Mouse (Mus musculus): ENCODE data around the gene Diaph2. TPM values are rescaled to one million over a fixed set of nuclear protein-coding genes. Genes with fewer than 3 reads are reported as not detected.
"Not testable (repeated sequence)": the region's sequence is repeated elsewhere in the genome, so short reads cannot be mapped to it uniquely, and the experiment has no call there.

The Diaph2 gene
- total RNA-seq, 1 experiment from 2014 or later: 6.9 TPM

DNA sequence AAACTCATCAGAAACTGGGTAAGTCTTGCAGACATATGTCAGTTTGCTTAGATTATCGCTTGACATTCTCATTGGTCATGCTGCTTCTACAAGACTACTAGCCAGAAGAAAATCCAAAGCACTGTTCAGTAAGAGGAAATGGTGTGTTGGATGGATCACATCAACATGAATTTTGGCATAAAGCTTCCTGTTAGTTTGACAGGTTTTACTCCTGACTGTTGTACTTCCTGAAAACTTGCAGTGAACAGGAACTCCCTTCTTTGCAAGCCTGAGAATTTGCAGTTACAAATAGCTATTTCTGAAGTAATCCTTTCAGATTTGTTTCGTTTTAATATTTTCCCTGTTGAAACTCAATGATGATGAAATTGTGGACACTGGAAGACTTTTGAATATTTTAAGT lies 32.3 kb downstream of the Diaph2 start:
- peak; percentile 36 for ATAC-seq (replicated peaks; ENCODE audit: low read depth, poor library complexity, severe bottlenecking)

DNA sequence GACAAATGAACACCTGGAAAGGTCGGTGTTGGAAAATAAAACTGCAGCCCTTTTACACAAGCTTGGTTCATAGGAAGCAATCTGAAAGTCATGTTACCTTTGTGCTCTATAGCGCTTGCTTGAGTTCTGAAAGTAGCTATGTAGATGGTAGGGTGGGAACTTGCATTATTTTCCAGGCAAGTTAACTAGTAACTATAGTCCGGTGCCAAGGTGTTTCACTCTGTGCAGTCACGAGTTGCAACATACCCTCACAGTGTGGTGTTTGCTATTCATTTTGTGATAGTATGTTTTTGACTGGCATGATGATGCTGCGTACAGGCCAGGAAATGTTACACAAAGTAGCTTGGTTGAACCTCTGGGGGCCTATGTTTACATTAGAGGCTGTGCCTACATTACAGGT lies 34.5 kb downstream of the Diaph2 start:
- ATAC-seq (replicated peaks; ENCODE audit: low read depth, poor library complexity, severe bottlenecking): no peak

DNA sequence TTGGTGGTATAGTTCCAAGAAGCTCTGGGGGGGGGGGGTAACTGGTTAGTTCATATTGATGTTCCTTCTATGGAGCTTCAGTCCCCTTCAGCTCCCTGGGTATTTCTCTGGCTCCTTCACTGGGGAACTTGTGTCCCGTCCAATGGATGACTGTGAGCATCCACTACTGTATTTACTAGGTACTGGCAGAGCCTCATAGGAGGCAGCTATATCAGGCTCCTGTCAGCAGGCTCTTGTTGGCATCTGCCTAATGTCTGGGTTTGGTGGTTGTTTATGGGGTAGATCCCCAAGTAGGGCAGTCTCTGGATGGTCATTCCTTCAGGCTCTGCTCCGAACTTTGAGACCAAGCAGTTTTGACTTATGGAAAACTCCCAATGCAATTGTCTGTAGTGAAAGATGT lies 50.4 kb downstream of the Diaph2 start:
- ATAC-seq (replicated peaks; ENCODE audit: low read depth, poor library complexity, severe bottlenecking): not testable (repeated sequence)

DNA sequence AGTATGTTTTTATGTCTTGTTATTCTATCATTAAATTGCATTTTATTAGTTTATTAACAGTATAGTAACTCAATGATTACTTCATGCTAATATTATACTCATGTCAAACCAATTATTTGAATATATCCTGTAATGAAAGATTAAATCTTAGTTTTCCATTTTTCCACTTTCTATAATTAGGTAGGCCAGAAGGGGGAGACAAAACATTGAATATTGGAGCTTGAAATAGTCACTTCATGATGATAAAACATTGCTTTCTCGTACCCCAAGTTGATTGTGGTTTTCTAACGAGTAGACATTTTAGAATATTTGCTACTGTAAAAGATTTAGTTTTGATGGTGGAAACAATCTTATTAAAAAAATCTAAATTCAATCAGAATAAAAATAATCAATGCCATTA lies 82.4 kb downstream of the Diaph2 start:
- ATAC-seq (replicated peaks; ENCODE audit: low read depth, poor library complexity, severe bottlenecking): no peak

DNA sequence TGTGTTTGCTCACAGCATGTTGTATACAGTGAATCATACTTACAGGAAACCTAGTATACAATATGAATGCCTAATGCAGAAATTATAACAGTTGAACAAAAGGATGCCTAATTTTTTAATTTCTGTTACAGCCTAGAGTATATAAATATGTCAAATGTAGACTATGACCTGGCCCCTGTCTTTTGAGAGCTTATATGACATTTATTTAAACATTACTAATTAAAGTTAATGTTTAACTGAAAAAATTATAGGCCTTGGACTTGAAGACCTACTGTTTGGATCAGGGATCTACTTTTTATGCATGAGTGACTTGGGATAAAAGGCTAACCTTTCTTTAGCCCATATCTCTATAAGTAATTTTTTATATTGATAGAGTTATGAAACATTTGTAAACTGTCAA lies 84.3 kb downstream of the Diaph2 start:
- ATAC-seq (replicated peaks; ENCODE audit: low read depth, poor library complexity, severe bottlenecking): no peak

DNA sequence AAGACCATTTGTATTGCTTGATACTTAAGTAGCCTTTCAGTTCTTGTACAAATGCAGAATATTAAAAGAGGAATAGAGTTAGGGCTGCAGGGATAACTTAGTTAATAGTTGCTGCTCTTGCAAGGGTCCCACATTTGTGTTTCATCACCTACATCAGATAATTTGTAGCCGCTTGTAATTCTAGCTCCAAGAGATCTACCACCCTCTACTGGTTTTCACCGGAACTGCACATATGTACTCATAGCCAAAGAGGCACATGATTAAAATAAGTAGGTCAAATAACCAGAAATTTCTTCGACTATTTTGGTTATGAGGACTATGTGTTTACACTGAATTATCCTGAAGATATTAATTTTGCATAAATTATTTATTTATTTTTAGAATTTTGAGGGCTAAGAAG lies 134.9 kb downstream of the Diaph2 start:
- peak; percentile 63; the same call in 1 of the 2 replicates for ATAC-seq (replicated peaks; ENCODE audit: low read depth, poor library complexity, severe bottlenecking)

DNA sequence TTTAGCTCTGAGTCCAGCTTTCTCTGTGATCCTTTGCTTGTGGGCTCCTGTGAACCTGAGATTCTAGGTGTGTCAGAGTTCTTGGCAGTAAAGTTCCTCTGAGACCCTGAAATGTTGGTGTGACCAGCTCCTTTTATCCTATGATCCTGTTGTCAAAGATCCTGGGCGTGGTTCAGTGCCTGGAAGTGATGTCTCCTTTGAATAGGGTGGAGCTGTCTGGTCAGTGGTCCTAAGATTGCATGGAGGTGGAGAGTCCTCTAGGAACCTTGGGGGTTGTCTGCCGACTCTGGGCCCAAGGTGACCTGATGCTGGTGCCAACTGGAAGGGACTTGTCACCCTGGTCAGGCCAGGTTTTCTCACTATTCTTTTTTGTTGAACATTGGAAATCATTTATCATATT lies 176.3 kb downstream of the Diaph2 start:
- no peak for ATAC-seq (replicated peaks; ENCODE audit: low read depth, poor library complexity, severe bottlenecking)

DNA sequence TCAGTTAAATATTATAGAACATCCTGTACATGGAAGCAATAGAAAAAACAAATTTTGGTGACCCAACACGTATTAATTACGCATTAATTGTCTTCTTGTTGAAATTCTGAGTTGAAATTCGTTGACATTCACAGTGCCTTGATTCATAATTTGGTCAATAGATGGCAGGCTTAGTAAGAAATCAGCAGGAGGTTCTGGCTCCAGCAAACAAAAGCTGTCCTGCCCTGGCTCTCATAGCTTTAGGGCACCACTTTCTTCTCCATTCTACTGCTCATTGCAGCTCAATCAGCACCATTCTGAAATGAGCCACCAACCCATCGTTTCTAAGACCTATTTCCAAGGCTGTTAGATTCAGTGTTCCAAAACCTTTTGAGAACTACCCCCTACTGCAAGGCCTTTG lies 225.3 kb downstream of the Diaph2 start:
- no peak; the same call in 1 of the 2 replicates for ATAC-seq (replicated peaks; ENCODE audit: low read depth, poor library complexity, severe bottlenecking)

DNA sequence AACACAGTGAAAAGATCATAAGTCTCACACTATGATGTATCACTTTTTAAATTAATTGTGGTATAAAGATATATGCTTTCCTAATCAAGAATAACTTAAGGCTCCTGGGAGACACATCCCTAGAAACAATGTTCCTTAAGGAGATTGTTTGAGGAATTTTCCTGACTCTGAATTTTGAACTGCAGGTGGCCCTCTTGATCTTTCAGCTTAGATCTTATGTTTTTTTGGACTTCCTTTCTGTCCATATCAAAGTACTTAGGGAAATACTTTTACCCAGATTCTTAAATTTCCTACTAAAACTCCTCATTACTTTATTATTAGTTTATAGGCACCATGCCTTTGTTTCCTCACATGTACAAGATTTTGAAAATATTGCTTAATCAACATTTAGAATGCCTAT lies 258.7 kb downstream of the Diaph2 start:
- no peak for ATAC-seq (replicated peaks; ENCODE audit: low read depth, poor library complexity, severe bottlenecking)

DNA sequence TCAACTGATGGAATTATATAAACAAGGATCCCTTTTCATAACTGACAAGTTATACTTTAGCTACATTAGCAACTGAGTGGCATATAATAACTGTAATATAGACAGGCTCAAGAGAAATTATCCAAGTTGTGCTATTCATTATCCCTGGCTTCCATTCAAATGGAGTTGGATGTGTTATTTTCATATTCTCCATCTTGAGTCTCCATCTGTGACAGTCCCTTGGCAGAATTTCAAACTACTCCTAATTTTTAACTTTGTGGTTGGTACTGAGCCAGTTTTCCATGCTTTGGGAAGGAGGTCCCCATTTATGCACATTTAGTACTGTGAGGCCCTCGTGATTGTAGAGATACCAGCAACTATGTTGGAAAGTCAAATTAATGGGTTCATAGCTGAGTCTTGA lies 270.2 kb downstream of the Diaph2 start:
- ATAC-seq (replicated peaks; ENCODE audit: low read depth, poor library complexity, severe bottlenecking): no peak

DNA sequence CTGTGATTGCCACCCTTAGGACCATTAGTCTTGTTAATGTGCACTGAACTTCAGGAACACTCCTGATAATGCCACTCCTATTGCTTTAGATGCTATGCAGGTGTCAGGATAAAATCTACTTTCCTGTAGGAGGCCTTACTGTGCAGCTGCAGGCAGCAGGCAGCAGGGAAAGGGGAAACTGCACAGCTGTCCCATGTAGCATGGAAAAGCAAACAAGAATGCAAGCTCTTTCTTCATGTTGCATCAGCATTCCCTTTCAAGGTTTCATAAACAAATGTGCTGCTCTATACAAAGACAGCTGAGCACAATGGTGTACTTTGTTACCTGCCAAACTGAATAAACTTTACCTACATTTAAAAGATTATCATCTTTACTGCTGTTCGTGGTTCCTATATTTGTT lies 295.0 kb downstream of the Diaph2 start:
- no peak for ATAC-seq (replicated peaks; ENCODE audit: low read depth, poor library complexity, severe bottlenecking)

DNA sequence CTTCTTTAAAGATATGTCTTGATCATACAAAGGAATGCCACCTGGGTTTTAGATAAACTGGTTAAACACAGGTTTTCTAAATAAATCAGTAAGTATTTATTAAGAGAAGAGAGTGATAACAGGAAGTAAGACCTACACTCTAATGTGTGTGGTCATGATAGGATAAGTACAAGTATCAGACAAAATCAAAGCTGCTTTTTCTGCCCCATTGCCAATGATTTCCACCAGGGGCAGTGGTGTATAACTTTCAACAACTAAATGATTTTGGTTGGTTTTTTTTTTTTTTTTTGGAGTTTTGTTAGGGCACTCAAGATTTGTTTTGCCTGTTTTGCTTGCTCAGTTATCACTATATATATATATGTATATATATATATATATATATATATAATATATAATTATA lies 399.7 kb downstream of the Diaph2 start:
- ATAC-seq (replicated peaks; ENCODE audit: low read depth, poor library complexity, severe bottlenecking): no peak

DNA sequence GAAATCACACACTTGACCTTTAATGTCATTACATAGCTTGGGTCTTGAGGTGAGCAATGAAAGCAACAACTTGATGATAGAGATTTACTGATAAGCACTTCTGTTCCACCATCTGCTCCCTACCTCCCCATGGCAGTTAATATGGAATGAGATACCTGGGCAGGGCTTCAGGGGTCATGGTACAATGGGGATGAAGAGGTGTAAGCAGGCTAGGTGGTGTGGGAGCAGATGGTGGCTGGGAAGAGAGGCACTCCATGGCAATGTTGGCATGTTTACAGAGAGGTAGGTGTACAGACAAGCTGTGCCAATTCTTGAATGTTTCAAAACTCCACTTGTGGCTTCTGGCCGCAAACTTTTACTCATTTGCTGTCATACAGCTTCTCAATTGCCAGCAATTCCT lies 402.6 kb downstream of the Diaph2 start:
- no peak for ATAC-seq (replicated peaks; ENCODE audit: low read depth, poor library complexity, severe bottlenecking)

DNA sequence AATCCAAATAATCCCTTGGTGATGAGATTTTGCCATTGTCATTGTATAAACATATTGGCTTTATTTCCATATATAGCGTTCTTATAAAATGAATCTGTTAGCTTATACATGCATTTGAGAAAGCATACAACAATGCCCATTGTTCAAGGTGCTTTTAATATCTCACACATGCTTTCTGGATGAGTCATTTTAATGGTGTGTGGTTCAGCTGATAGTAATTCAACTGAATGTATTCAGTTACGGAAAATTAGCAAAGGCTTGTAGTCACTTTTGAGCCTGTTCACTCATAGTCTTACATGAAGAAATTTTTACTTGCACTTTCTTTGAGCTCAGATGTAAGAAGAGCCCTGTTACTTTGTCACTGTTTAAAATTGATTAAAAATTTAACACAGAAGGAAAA lies 423.6 kb downstream of the Diaph2 start:
- ATAC-seq (replicated peaks; ENCODE audit: low read depth, poor library complexity, severe bottlenecking): no peak

DNA sequence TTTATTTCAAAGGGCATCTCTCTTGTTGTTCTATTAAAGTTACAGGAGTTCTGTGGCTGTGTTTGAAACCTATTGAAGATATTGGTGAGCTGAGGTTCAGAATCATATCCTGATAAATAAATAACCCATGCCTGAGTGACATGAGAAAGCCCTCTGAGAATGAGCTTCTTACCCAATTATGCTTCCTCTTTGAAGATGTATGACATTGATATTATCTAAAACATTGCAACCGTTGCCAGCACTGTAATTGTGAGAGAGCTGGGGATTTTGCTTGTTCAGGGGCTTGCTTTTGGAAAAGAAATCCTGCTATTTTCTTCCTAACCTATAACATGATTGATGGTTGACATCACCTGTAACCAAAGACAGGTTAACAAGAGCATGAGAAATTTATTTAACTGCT lies 438.3 kb downstream of the Diaph2 start:
- 0 out of 2 replicates have a peak, but pooled peaks have one; percentile 36 for ATAC-seq (replicated peaks; ENCODE audit: low read depth, poor library complexity, severe bottlenecking)

DNA sequence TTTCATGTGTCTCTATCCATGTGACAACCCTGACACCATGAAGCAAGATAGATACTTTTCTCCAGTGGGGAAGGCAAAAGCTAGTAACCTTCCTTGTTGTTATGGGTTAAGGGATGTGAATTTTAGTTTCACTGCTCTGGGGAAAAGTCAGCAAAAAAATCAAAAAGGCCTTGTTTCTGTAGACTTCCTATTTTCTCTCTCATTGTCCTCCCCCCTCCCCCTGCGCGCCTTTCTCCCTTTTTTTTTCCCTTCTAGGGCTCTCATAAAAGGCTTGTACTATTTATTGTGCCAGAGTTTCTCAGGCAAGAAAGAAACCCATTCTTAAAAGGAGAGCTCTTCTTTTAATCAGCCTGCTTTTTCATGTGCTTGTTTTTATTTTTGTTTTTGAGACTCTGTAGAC lies 438.9 kb downstream of the Diaph2 start:
- 0 out of 2 replicates have a peak, but pooled peaks have one; percentile 29 for ATAC-seq (replicated peaks; ENCODE audit: low read depth, poor library complexity, severe bottlenecking)

DNA sequence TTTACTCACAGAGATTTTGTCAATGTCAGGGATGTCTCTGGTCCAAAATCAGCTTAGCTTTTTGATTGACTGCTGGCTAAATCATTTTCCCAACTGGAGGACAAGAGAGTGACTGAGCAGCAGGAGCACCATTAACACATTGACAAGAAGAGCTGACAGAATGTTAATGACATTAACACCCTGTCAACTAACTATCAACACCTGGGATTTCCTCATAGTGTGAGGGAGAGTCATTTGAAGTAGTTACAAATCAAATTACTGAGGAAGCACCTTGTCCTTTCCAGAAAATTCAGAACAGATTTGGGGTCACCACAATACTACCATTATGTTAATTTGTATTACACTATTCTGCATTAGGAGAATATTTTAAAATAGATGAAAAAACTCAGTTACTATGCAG lies 439.7 kb downstream of the Diaph2 start:
- no peak for ATAC-seq (replicated peaks; ENCODE audit: low read depth, poor library complexity, severe bottlenecking)

DNA sequence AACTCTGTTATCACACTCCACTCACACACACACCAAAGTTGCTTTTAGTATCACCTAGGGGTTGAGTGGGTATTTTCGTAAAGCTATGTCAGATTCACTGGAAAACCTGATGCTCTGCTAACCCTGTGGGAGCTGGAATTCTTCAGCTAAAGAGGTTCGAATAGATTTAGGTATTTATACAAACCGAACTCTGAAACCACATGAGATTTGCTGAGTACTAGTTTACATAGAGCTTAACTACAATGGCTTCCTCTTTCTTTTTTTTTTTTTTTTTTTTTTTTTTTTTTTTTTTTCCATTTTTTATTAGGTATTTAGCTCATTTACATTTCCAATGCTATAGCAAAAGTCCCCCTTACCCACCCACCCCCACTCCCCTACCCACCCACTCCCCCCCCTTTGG lies 447.9 kb downstream of the Diaph2 start:
- ATAC-seq (replicated peaks; ENCODE audit: low read depth, poor library complexity, severe bottlenecking): not testable (repeated sequence)

DNA sequence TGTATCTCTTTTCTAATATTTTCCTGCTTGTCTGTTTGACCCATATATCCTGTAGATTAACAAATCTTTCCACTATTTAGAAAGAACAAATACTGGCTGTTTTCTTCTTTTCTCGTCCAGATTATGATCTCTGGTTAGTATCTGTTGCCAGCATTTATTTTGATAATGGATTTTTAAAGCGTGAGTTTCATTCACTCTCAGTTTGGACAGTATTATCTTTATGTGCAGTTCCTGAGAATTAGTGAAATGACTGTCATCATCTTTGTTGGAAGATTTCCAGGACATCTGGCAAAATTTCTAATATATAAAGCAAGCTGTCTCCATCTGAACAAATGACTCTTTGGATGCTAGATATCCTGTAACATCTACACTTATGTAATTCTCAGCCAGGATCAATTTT lies 455.7 kb downstream of the Diaph2 start:
- ATAC-seq (replicated peaks; ENCODE audit: low read depth, poor library complexity, severe bottlenecking): no peak

DNA sequence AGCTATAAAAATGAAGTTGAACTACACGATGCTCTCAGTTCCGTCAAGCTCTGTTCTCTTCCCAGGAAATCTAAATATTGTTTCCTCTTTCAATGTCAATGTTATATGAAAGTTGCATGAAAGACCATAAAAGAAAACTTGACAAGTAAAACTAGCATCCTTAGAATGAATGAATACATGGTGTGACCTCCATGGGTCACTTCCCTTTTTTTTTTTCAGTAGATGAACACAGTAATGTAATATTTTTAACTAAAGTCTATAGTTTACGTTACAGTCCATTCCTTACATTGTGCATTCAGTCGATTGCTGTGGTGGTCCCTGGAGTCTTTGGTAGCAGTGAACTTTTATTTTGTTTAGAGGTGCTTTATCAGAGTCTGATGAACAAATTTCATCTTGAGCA lies 462.7 kb downstream of the Diaph2 start:
- ATAC-seq (replicated peaks; ENCODE audit: low read depth, poor library complexity, severe bottlenecking): peak; percentile 50

DNA sequence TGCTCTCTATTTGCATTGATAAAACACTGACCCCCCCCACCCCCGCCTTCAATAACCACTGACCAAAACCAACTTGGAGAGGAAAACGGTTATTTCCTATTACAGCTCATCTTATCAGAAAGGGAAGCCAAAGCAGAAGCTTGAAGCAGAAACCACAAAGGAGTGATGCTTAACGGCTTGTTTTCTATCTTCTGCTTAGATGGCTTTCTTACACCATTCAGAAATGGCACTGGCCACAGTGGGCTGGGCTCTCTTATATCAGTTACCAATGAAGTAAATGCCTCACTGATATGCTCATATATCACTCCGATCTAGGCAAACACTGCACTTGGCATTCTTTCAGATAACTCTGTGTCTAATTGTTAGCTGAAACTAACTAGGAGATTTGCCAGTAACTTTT lies 463.2 kb downstream of the Diaph2 start:
- ATAC-seq (replicated peaks; ENCODE audit: low read depth, poor library complexity, severe bottlenecking): peak; percentile 98

DNA sequence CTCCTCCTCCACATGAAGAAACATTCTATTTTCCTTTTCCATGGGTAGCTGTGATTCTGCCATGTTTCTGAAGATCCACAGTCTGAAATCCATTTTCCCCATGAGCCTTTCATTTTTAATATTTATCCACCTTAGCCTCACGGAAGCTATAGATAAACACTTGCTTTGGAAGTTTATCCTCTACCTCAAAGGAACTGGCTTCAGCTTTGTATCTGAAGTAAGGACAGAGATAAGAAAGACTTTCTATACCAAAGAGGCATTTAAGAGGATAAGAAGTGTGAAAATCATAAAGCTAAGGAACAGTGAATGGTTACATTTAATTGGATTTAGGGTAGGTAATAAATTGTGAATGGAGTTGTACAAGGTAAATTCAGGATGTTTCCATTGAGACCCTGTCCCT lies 480.5 kb downstream of the Diaph2 start:
- ATAC-seq (replicated peaks; ENCODE audit: low read depth, poor library complexity, severe bottlenecking): no peak

DNA sequence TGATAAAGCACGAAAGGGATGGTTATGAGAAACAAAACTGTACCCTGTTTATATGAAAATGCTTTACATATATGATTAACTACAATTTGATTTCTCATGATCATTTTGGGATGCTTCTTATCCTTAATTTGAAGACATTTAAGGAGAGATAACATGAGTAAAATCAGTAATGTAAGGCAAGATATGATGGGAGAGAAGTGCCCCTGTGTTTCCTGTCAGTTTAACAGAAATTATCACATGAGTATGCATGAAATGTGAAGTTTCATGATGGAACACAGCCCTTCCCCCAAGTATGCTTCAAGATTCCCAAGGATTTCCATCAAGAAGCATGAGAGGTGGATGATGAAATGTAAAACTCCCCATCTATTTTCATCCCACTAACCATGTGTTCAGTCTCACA lies 485.6 kb downstream of the Diaph2 start:
- no peak for ATAC-seq (replicated peaks; ENCODE audit: low read depth, poor library complexity, severe bottlenecking)
